Mouse (Mus musculus): ENCODE measurements around the gene Fam162a. TPM values are rescaled to one million over a fixed set of nuclear protein-coding genes. Genes with fewer than 3 reads are reported as not detected.
"Not testable (repeated sequence)": the region's sequence is repeated elsewhere in the genome, so short reads cannot be mapped to it uniquely, and the experiment has no call there.

Gene Fam162a
- total RNA-seq (2021), result 100 to 1,000 TPM; 112 to 147 TPM
- long read RNA-seq, experiment 1, transcript Fam162a-201 (5 exons, 718 nt), result major isoform, 83 of 84 reads
- long read RNA-seq, experiment 1, partial matches to known transcripts, result 1 of 84 reads
- long read RNA-seq, experiment 1, other reads (novel, unspliced or antisense), result 0 of 84 reads
- long read RNA-seq, experiment 2, transcript Fam162a-201 (5 exons, 718 nt), result major isoform, 83 of 89 reads
- long read RNA-seq, experiment 2, partial matches to known transcripts, result 3 of 89 reads
- long read RNA-seq, experiment 2, other reads (novel, unspliced or antisense), result 3 of 89 reads

DNA sequence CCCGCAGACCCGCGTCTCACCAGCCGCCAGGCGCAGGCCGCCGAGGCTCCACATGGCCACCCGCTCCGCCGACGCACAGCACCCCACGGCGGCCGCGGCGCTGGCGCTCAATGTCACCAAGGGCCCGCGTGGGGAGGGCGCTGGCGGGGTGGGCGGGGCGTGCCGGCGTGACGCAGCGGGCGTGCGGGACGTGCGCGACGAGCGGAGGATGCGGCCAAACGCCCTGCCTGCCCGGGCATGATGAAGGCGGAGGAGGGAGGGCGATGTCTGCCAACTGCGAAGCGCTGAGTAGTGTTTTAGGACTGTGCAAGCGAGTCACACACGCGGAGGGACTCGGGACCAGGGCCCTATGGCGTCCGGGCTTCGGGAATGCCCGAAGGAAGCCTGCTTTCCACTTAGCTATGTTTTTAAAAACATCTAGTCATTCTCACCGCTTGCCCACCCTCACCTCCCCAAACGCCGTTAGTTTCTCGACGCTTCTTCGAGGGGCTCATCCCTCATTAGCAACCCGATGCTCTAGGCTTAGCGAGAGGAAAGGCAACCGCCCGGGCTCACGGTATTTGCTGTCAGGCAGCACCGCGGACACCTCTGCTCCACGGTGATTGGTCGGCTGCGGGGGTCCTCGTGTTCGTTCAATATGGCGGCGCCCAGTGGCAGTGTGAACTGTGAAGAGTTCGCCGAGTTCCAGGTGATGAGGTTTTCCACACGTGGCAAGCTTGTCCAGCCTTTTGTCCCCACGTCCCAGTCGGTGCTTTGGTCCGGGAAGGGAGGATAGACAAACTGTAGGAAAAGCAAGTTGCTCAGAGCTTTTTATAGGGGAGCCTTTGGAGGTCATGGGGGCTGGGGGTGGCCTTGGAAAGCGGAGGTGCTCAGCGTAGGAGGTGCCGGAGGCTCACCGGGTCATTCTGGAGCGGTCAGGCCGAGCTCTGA, at the start of gene Fam162a, which contains the start of gene Ccdc58:
Gene Fam162a, minus strand, starts transcription at position 145 of the 930 bp plus-strand sequence.
Gene Ccdc58, plus strand, starts transcription at position 236 of the 930 bp plus-strand sequence.
- TF ChIP-seq CTCF (IDR thresholded peaks at IDR 0.05), result peak; percentile 33; the same call in 1 of the 2 replicates
- intact Hi-C loops (cut with DNase I), result loop anchor here (2.0 to 10.0 kb wide), 2 partner anchors 89 to 943 kb away; partner anchors contain the start of gene Polq
- H3K27ac ChIP-seq, result peak within 1 kb of the TSS; percentile 98
- peak within 1 kb of the TSS; percentile 84 for H3K4me3 ChIP-seq
- peak; percentile 97 for DNase-seq

DNA sequence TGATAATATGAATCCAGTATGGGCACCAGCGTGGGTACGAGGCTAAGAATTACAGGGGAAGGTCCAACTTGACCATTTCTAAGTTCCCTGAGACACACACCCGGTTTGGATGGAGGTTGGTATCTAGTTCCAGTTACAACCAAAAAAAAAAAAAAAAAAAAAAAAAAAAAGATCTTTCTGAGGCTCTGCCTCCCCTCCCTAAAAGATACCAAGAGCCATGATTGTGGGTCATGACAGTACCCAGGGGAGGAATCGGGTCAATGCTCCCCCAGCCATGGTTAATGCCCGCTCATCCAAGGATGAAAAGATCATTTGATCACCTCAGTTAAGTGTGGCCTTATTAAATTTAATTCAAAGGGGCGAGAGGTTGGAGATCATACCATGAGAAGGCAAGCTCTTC, 44.4 kb upstream of the Fam162a start:
- H3K4me3 ChIP-seq; intact Hi-C loops (cut with DNase I); H3K27ac ChIP-seq; DNase-seq: not testable (repeated sequence)

DNA sequence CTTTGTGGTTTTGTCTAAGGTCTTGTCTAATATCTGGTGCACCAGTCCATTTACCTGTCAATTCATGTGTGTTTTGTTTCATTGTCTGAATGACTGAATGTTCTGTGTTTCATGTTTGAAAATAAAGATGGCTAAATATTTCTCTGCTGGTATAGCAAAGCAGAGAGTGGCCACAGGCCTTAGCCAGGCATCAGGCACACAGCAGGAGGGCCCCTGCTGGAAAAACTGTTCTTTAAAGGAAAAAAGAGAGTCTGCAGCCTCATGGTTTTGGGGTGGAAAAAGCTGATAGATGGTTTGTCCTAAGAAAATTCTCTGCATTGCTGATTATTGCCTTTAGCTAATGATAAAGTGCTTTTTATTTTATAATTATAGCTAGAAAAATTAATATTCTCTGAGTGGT, 40.1 kb upstream of the Fam162a start:
- H3K4me3 ChIP-seq; DNase-seq; H3K27ac ChIP-seq; intact Hi-C loops (cut with DNase I): not testable (repeated sequence)

DNA sequence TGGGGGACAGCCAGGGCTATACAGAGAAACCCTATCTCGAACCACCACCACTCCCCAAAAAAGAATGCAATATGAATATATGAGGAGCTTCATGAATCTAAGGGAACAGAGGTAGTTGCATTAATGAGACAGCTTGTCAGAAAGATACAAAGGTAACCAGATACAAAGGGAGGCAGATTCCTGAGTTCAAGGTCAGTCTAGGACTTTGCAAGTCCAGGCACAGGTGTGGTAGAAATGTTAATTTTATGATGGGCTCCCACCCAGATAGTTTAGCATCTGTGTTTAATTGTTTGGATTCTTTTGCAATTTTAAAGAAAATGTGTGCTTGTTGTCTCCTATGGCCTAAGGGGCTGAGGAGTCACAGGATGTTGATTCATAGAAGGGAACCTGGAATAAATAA, 30.8 kb upstream of the Fam162a start:
- Histone ChIP-seq H3K4me3 (no peak overlapping the region), H3K27ac (no peak overlapping the region)
- no peak for TF ChIP-seq CTCF (IDR thresholded peaks at IDR 0.05)
- DNase-seq, result no peak
- intact Hi-C loops (cut with DNase I), result no loop called here

DNA sequence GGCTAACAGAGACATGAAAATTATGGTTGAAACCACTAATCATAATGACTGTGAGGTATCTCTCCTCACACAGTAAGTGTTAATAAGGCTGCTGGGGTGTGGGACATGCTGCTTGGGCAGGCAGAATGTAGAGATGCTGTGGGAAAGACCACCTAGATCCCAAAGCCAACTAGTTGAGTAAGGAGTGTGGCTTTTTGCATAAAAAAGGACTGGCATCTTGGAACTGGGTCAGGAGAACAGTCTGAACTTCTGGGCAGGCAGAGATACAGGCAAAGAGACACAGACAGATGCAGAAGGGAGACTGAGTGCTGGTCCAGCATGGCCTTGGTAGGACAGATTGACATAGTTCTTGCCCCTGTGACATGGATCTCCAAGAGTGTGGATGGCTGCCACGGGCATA, 30.1 kb upstream of the Fam162a start:
- no peak overlapping the region for H3K4me3 ChIP-seq
- DNase-seq, result no peak
- no peak for TF ChIP-seq CTCF (IDR thresholded peaks at IDR 0.05)
- intact Hi-C loops (cut with DNase I), result no loop called here
- no peak overlapping the region for H3K27ac ChIP-seq

DNA sequence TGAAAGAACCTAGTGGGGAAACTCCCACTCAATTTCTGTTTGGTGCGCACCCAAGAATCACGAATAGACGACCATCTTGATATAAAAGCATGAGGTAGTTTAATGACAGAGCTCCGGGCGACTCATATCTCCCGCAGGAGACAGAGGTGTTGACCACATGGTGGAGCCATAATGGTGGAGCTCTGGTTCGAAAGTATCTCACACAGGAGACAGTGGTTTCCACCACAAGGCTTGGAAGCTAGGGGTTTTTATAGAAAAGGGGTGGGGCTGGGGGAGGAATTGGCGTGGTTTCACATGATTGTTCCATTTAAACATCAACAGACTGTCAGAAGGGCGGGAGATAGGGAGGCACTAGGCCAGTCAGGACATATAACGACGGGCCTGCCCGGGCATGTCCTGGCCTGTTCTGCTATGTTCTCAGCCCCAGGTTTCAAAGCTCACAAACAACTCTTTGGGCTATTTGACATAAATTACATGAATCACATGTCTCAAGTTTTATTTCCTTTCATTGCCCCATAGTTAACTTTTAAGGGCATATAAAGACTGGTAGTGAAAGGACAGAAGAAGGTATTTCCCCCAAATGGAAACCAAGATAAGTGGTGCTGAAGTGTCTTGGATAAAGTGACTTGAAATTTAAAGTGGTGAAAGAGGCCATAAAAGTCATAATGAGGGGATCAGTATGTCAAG, 26.6 kb upstream of the Fam162a start:
- H3K27ac ChIP-seq; DNase-seq; intact Hi-C loops (cut with DNase I); H3K4me3 ChIP-seq: not testable (repeated sequence)

DNA sequence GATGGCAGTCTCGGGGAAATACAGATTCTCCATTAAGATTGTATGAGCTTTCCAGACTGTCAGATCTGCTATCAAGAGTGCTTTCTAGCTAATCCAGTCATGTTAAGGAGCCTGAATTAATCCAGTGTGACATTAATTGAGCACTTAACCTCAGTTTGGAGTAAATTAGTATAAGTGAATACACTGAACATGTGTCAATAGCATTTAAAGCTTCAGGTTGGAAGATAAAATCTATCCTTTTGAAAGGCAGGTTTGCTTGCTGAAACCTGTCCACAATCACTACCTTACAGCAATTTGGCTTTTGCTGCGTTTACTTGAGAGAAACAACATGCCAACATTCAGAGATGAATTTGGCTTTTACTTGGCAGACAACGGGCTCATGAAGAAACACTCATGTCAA, 22.7 kb upstream of the Fam162a start:
- no peak overlapping the region for H3K27ac ChIP-seq
- no peak for TF ChIP-seq CTCF (IDR thresholded peaks at IDR 0.05)
- H3K4me3 ChIP-seq, result no peak overlapping the region
- no peak for DNase-seq
- intact Hi-C loops (cut with DNase I), result no loop called here

DNA sequence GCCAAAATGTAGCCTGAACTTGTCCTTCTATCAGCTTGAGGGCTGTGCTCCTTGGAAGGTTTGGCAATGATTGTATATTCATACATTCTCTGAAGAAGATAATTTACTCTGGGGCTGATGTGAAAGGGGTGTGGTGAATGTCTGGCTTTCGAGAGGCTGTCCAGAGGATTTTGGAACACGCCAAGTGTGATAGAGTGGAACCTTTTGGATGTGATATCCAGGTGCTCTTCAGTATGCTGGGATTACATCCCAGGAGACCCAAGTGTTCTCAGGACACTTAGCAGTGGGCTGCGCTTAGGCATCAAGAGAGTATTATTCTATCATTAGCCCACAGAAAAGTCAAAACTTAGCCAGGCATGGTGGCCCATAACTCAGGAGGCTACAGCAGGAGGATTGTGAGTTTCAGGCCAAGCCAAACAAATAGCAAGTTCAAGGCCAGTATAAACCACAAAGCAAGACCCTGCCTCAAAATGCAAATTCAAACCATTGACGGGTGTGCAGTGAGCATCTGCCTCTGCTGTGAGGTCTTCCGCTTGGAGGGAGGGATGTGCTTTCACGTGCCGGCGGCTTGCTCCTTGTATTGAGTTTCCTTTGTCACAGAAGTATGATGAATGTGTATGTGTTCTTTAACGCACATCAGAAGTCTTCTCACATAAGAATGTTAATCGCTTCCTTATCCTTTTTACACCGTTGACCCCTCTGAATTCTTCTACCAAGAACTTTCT, 19.6 kb upstream of the Fam162a start:
- intact Hi-C loops (cut with DNase I), result no loop called here
- DNase-seq, result no peak
- no peak overlapping the region for H3K4me3 ChIP-seq
- no peak overlapping the region for H3K27ac ChIP-seq
- TF ChIP-seq CTCF (IDR thresholded peaks at IDR 0.05), result no peak

DNA sequence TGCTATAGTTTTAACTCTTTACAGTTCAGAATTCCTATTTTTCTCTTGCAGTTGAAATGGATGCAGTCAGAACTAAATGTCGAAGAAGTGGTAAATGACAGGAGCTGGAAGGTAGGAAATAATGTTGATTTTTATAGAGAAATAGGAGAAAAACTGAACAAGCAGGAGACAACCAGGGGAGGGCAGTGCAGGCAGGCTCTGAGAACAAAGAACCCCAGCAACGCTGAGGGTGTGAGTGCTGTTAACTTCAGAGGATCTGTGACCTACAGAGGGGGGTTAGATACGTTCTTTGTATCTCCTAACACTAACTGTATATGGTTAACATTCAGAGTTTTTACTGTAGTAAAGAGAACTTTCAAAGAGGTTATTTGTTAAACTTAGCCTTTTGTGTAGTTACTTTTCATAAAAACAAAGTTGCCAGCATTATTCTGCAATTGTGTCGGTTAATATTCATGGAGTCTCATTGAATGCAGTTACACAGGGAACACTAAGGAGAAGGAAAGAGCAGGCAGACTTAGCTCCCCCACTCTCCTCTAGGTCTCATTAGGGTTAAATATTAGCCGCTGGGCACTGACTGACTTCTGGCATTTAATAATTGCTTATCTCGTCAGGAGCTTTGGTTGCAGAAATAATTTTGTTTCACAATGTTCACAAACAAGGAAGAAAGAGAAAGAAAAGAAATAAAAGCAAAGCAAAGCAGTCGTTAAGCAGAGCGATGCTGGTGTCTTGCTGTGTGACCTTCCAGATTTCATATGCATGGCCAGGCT, 18.6 kb upstream of the Fam162a start:
- no peak overlapping the region for H3K4me3 ChIP-seq
- no peak overlapping the region for H3K27ac ChIP-seq
- no peak for TF ChIP-seq CTCF (IDR thresholded peaks at IDR 0.05)
- DNase-seq, result no peak
- intact Hi-C loops (cut with DNase I), result no loop called here

DNA sequence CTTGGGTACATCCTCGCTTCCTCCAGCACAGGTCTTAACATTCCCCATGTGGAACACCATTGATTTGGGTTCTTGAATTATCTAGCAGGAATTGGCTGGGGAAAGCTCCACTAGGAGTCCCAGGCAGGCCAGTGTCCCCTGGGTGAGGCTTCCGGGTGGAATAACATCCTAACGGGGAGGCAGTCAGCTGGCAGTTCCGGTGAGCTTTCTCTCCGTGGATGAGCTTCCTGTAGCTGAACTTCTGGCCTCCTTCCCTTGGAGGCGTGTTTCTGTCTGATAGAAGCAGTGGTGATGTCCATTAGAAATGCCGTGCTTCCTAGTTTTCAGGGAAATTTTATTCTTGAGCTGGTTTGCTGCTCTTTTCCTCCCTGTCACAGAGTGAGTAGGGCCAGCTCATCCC, 17.7 kb upstream of the Fam162a start:
- DNase-seq, result no peak
- no peak for TF ChIP-seq CTCF (IDR thresholded peaks at IDR 0.05)
- Histone ChIP-seq H3K4me3 (no peak overlapping the region), H3K27ac (no peak overlapping the region)
- intact Hi-C loops (cut with DNase I), result no loop called here

DNA sequence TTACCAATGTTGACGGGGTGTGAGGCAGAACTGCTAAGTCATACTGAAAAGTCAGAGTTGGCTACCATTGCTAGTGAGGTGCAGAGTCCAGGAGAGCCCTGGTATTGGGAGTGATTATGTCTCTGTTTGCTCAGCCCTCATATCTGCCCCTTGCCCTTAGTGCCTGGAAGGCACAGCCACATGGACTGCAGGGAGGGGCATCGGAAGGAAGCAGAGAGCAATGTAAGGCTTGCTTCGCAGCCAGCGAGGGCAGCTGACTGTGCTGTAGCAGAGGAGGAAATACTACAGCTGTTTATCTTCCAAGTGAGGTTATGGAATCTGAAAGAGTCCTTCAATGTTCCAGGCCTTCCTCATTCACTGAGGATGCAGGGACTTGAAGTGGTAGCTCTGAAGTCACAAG, 16.5 kb upstream of the Fam162a start:
- Histone ChIP-seq H3K4me3 (no peak overlapping the region), H3K27ac (no peak overlapping the region)
- DNase-seq, result no peak
- TF ChIP-seq CTCF (IDR thresholded peaks at IDR 0.05), result no peak
- intact Hi-C loops (cut with DNase I), result no loop called here

Data from gastrocnemius, adult 2 months (tissue).